Mouse (Mus musculus): ENCODE data around the gene Prelp.
"Not testable (repeated sequence)": the region's sequence is repeated elsewhere in the genome, so short reads cannot be mapped to it uniquely, and the experiment has no call there.

- not testable (repeated sequence) for TF ChIP-seq EP300, CTCF (IDR thresholded peaks at IDR 0.05)
These were observed 41.9 kb upstream of the Prelp start for GRCm38 (mm10) chr1:133963128-133963527.
